Mouse (Mus musculus) adrenal gland, postnatal 4 days (tissue): ENCODE results near the gene Zfp622. TPM values are rescaled to one million over a fixed set of nuclear protein-coding genes. Genes with fewer than 3 reads are reported as not detected.

Source experiments
- microRNA-seq: library from miRNA; unstranded; fragments of <30 nt; microRNA quantifications from one replicate; pipeline ENCODE4 v1.2.0, GENCODE M21; 2021
- total RNA-seq, 2 experiments: library from RNA; stranded (reverse); gene quantifications; 2 replicates each; pipeline ENCODE4 v1.2.3; 2021

Gene Zfp622
- total RNA-seq, 2 experiments from 2014 or later, result 45.7 to 47.3 TPM

Small RNAs within 50 kb of the gene (microRNA-seq; reads per million reads assigned to microRNA genes)
- gene Mir7212, result not detected

Other genes with a start within 250 kb of the Zfp622 start
- 10 to 100 TPM; 33.5 to 40.0 TPM for gene Retreg1, start 141.2 kb upstream of the Zfp622 start, total RNA-seq